Mouse (Mus musculus) frontal cortex, adult (tissue): ENCODE results near the gene Pllp.

Source experiments
- ATAC-seq: cut with Nextera tagmentation; 2 replicates; pipeline ENCODE4 v1.9.2; 2017; ENCODE audit warnings: mild to moderate bottlenecking, moderate library complexity, mixed read lengths; ENCODE audit not compliant: low TSS enrichment

Gene Pllp

DNA sequence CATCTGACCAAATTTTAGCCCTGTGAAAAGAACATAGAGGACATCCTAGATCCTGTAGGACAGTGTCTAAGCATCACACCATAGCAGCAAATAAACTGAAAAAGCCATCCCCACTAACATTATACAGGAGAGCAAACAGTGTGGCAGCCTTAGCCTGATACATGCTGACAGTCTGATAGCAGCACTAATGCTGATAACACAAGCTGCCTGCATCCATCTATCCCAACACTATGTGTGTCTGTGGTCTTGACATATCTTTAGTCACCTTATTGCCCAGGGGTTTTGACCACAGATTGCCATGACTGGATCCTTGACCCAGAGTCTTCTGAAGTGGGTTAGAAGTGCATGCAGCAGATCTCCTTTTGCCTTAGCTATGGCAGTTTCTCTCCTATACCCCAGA is 41.1 kb downstream of the Pllp start:
- no peak for ATAC-seq

DNA sequence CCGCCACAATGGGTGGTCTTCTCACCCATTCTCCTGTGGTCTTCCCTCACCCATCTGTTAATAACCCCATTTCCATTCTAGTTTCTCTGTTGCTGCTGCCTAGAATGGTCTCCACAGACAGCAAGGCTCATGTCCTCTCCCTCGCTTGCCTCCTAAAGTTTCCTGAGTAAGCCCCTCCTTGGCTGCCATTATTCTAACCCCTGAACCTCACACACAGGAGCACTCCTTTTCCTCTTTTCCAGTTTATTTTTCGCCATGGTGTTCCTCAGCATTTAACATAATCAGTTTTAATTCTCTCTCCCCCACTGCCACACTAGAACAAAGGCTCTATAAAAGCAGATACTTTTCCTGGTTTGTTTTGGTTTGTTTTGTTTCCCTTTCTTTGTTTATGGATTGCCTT is 43.1 kb downstream of the Pllp start:
- ATAC-seq = no peak

DNA sequence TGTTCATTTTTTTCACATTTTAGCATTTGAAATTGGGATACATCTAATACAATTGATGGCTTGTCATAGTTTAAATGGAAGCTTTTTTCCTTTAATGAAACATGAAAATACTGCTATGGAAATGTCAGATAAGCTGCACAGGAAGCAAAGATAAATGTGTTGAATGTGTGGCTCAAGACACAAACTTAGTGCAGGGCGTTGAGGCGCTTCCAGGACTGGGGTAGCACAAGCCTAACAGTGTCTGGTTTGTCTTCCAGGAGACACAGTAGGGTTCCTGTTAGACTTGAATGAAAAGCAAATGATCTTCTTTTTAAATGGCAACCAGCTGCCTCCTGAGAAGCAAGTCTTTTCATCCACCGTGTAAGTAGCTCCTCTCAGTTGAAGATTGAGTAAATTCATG is 46.6 kb downstream of the Pllp start:
- no peak for ATAC-seq

DNA sequence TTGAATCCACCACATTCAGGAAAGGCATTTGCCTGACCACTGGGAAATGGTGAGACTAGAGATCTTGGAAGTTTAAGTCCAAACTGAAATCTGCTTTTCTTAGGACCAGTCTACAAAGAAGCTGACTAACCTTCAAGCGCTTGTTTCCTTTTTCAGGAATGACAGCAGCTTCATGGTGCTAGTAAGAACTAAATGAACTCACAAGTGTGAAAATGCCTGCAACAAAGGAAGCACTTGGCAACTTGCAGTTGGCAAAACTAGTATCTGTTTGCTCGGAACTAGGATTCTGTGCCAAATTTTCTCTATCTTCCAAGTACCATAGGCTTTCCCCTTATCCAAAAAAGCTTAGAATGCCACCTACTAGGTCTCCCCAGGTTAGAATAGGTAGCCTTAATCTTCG is 49.9 kb downstream of the Pllp start:
- ATAC-seq = peak; percentile 86

- no peak for ATAC-seq
These were observed 50.9 kb downstream of the Pllp start for GRCm38 (mm10) chr8:94645202-94645601.

DNA sequence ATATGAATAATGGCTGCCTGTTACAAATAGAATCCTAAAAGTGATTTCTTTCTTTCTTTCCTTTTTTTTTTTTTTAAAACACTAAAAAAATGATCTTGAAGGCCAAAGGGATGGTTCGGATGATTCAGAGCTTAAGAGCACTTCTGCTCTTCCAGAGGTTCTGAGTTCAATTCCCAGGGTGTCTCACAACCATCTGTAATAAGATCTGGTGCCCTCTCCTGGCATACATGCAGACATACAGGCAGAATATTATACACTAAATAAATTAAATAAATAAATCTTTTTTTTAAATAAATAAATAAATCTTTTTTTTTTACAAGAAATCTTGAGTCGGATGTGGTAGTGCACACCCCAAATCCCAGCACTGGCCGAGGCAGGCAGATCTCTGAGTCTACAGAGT is 54.1 kb downstream of the Pllp start:
- ATAC-seq = no peak

DNA sequence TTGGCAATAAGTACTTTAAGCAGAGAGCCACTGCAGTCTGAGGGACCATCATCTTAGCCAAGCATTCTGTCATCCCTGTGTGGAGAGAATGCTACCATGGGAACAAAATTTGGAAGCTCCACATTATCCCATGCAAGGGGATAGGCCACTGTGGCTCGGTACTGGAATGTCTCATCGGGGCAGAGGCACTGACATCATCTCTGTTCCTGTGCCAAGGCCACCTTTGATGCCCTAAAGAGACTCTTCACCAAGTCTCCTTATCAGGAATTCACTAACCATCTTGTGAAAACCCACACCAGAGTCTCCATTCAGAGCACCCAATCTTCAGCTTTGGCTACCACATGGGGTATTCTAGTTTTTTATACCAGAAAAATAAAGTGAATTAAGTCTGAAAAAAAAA is 54.9 kb downstream of the Pllp start:
- no peak for ATAC-seq

DNA sequence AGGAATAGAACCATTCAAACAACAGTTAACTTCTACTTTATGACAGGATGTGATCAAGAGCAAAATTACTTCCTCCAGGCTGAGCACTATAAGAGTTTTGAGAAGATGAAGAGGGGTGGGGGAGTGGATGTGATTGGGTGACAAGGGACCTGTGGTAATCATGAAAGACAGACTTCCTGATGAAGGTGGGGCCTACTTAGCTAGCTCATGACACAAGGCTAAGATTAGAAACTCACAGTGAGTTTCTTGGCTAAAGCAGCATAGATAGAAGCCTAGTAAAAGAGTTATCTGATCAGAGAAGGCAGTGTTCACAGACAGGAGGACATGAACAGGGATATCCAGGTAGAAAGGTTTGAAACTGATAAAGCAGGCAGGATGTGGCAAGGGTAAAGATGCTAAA is 61.9 kb downstream of the Pllp start:
- ATAC-seq = no peak

GRCm38 (mm10) chr8:94633564-94634194 is 62.4 kb downstream of the Pllp start:
- no peak for ATAC-seq
